Mouse (Mus musculus) cerebral cortex, adult 2 months (tissue): ENCODE measurements around the gene Ptger4.

Experiments
- WGBS: fragments of 180-500 bp; shearing (Covaris S2); methylation state at CpG from one replicate; pipeline ENCODE4 v1.1.7; 2018; 5-methylcytosine and 5-hydroxymethylcytosine counted together

Ptger4 gene

GRCm38 (mm10) chr15:5243959-5244905 lies at the start of gene Ptger4:
Gene Ptger4 (minus strand): TSS chr15:5244187.
- WGBS: 1% methylated on average over 61 of the region's 61 CpGs

- 84% methylated on average over 8 of the region's 8 CpGs for WGBS
Measured at GRCm38 (mm10) chr15:5288412-5288811, 44.4 kb upstream of the Ptger4 start.

DNA sequence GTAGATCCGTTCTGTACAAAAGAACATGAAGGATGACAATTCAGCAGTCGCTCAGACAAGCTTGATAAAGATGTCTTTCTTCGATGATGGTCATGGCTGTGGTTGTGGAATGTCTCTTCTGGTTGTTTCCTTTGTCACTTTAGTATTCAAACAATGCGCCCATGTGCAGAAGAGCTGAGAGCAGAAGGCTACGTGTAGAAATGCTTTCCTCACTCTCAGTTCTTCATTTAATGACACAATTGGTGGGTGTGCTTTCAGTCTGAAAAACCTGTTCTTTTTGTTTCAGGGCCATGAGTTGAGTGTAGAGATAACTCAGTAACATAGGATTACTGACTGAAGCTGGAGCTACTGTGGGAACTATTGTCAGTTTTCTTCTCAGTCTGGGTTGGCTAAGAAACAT lies 43.1 kb upstream of the Ptger4 start:
- WGBS: 83% methylated on average over 5 of the region's 5 CpGs

DNA sequence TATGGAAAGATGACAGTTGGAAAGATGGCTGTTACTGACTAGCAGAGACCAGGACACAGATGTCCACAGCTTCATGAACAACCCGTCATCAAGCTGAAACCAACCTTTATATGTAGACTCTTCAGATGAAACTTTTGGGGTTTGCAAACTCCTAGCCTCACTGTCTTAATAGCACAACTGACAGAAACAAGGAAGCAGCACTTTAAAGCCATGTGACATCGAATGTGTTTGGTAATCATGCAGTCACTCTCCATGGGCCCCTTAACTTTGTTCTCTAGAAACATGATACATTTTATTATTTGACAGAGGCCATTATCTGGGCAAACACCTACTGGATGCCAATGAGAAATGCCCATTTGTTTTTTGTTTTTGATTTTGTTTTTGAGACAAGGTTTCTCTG lies 37.3 kb upstream of the Ptger4 start:
- 93% methylated on average over 2 of the region's 2 CpGs for WGBS

GRCm38 (mm10) chr15:5279831-5280230 lies 35.8 kb upstream of the Ptger4 start:
- WGBS: 77% methylated on average over 4 of the region's 4 CpGs

- WGBS: 100% methylated on average over 1 of the region's 1 CpGs
Measured at GRCm38 (mm10) chr15:5273981-5274380, 30.0 kb upstream of the Ptger4 start.

DNA sequence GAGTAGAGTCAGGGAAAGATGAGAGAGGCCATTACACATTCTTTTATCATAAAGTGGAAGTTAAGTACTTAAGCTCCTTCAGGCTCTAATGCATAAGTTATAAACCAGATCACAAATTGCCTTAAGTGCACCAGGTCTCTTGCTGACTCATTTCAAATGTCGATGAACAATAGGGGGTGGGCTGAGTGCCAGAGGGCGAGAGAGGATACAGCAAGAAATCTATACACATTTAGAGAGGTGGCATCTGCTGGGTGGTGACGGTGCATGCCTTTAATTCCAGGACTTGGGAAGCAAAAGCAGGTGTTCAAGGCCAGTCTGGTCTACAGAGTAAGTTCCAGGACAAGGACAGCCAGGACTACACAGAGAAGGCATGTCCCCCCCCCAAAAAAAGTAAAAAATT lies 22.1 kb upstream of the Ptger4 start:
- 82% methylated on average over 3 of the region's 3 CpGs for WGBS

- WGBS: 70% methylated on average over 10 of the region's 10 CpGs
Measured at GRCm38 (mm10) chr15:5262874-5263504, 19.0 kb upstream of the Ptger4 start.

- 61% methylated on average over 13 of the region's 13 CpGs for WGBS
Measured at GRCm38 (mm10) chr15:5262095-5262667, 18.2 kb upstream of the Ptger4 start.

GRCm38 (mm10) chr15:5261004-5261403 lies 17.0 kb upstream of the Ptger4 start:
- WGBS: 73% methylated on average over 3 of the region's 3 CpGs

GRCm38 (mm10) chr15:5260183-5260582 lies 16.2 kb upstream of the Ptger4 start:
- WGBS: 70% methylated on average over 5 of the region's 5 CpGs

GRCm38 (mm10) chr15:5250182-5250581 lies 6.2 kb upstream of the Ptger4 start:
- 86% methylated on average over 4 of the region's 4 CpGs for WGBS

DNA sequence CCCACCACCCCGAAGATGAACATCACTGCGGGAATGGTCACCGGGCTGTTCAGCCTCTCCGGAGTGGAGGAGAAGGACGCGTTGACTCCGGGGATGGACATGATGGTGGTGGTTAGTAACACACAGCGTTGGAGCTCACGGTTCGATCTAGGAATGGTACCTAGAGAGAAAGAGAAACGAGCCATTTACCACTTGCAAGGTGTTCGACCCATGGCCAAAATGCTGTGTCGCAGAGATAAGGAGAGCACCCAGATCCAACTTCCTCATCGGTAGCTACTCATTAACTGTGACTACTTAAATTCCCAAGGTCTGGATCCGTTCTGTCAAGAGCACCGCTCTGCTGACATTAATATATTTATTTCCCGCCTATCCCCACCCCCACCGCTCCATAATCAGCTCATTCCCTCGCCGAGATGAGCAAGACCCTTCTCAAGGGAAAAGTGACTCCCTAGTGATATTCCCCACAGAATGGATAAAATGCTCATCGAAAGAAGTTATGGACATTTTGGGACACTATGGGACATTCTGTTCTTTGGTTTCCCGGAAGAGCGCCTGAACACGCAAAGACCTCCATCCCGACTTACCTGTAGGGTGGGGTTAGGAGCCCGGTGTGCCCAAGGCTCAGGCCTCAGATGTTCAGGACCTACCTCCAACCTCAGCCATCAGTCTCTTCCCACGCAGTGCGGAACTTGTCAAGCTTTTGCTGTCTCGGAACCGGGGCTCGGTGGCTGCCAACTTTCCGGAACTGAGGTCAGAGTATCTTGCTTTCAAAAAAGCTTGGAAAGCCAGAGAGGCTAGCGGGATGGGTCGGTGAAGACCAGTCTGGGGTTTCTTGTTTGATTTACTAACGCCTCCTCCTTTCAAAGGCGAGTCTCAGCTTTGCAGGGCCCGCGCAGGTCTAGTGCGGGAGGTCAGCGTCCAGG lies 690 bp downstream of the Ptger4 start:
- WGBS: 6% methylated on average over 40 of the region's 40 CpGs

GRCm38 (mm10) chr15:5242241-5243035 lies 1.5 kb downstream of the Ptger4 start:
- 4% methylated on average over 61 of the region's 61 CpGs for WGBS

GRCm38 (mm10) chr15:5241304-5242201 lies 2.4 kb downstream of the Ptger4 start:
- WGBS: 54% methylated on average over 12 of the region's 12 CpGs

GRCm38 (mm10) chr15:5240360-5240759 lies 3.6 kb downstream of the Ptger4 start:
- WGBS: 79% methylated on average over 6 of the region's 6 CpGs

- 52% methylated on average over 6 of the region's 6 CpGs for WGBS
Measured at GRCm38 (mm10) chr15:5239901-5240300, 4.1 kb downstream of the Ptger4 start.

DNA sequence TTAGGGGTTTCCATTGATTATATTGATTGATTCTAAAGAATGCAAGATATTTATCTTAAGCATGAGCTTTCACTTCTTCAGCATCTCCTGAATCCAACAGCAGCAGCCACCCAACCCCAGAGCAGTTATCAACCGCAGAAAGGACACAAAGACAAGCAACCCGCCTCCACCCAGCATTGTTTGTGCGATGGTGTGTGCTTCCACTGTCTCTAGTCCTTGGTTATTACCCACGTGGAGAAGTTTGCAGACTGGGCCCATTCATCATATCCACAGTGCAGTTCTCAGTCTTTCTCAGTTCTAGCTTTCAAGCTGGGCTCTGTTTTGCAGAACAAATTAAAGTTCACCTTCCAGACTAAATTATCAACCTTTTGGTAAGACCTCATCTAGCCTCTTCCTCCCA lies 4.6 kb downstream of the Ptger4 start:
- WGBS: 66% methylated on average over 4 of the region's 4 CpGs

DNA sequence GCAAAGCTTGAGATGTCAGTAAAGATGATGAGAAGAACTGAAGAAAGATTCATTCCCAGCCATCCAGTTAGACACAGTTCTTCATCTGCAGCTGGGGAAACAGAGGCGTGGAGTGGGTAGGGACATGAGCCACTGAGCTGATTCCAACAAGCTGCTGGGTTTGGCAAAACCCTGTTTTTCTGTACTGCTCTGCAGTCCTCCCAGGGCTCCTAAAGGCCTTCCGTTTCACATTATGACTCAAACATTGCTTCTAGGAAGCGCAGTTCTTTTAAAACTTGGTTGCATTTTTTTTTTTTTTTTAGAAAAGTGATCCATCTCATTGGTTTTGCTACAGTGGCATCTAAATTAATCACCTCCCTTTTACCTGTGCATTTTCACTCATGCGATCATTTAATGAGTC lies 5.4 kb downstream of the Ptger4 start:
- WGBS: 69% methylated on average over 4 of the region's 4 CpGs

- 79% methylated on average over 7 of the region's 7 CpGs for WGBS
Measured at GRCm38 (mm10) chr15:5238073-5238472, 5.9 kb downstream of the Ptger4 start.
